Mouse (Mus musculus) layer of hippocampus, postnatal 36 days (tissue): Measurements from ENCODE around the gene Gabarapl2. TPM values are rescaled to one million over a fixed set of nuclear protein-coding genes. Genes with fewer than 3 reads are reported as not detected.
"Not testable (repeated sequence)": the region's sequence is repeated elsewhere in the genome, so short reads cannot be mapped to it uniquely, and the experiment has no call there.

Source experiments
- DNase-seq, 2 experiments: peaks; one replicate each; pipeline ENCODE4 v3.0.0; 2022
- total RNA-seq, 2 experiments: library from RNA; stranded (reverse); gene quantifications; 2 replicates each; pipeline ENCODE4 v1.2.3; 2021

Gene Gabarapl2
- total RNA-seq, 2 experiments from 2014 or later: 219 to 235 TPM

DNA sequence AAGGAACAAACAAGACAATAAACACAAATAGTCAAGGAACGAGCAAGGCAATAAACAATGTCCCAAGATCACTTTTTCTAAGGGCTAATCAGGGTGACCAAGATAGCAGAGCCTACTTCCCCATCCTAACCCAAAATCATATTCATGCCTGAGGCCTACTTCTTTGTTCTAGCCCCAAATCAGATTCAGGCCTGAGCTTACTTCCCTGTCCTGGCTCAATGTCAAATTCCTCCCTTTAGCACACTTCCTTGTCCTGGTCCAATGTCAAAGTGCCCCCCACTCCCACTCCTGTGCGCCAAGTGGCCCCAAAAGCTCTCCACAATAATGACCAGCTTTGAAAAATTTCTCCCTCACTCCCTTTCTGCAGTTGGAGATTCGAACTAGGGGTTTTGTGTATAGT, 3.3 kb upstream of the Gabarapl2 start:
- no peak for DNase-seq

DNA sequence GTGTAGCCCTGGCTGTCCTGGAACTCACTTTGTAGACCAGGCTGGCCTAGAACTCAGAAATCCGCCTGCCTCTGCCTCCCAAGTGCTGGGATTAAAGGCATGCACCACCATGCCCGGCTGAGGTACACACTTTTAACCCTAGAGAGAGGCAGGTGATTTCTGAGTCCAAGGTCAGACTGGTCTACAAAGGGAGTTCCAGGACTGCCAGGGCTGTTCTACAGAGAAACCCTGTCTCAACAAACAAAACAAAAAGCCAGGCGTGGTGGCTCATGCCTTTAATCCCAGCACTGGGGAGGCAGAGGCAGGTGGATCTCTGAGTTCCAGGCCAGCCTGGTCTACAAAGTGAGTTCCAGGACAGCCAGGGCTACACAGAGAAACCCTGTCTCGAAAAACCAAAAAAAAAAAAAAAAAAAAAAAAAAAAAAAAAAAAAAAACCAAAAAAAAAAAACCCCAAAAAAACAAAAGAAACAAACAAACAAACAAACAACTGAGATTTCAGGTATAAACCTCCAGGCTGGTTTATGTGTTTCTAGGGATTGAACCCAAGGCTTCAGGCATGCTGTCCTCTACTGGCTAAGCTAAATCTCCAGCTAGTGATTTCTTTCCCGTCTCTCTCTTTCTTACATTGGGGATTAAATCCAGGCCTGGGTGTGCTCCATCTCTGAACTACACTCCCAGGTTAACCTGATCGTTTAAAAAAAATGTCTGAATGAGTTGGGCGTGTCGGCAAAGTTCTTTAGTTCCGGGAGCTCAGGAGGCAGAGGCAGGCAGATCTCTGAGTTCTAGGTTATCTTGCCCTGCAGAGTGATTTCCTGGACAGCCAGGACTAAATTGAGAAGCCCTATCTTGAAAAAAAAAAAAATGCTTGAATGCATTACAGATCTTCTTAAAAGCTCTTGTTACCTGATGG, 2.2 kb upstream of the Gabarapl2 start:
- DNase-seq: not testable (repeated sequence)

DNA sequence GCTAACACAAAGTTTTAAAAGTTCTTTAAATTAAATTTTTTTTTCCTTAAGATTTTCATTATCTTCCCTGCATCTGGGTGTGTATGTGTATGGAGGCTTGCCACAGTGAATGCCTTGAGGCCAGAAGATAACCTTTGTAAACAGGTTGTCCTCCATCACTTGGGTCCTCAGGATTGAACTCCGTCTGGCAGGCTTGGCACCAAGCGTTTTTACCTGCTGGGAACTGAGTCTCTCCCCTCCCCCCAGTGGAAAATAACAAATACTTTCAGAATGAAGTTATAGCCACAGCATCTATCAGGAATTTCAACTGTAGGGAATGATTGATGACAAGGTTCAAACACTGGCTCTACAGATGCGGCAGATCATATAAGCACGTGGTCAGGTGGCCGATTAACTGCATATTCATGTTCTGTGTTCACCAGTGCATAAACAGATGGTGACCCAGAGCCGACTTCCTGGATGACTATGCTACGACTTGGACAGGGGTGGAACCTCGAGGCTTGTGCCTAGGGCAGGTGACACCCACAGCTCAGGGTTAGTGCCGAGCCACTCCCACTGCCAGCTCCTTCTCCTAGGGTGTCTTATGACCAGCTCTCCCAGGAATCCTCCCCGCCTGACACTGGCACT, 874 bp upstream of the Gabarapl2 start:
- DNase-seq: no peak

DNA sequence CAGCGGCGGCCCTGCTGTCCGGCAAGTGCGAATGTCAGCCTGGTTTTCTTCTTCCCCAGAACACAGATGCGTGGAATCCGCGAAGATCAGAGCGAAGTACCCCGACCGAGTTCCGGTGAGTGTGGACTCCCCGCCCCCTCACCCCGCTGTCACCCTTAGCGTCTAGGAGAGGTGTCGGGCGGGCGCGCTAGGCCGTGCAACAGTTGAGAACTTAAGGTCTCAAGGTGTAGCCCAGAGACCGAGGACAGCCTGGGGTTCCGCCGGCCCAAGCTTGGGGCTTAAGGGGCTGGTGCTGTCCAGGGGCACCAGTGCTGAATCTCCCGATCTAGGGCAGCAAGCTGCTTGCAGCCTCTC, 575 bp downstream of the Gabarapl2 start:
- peak in 1 of 2 experiments; percentile 28 for DNase-seq

DNA sequence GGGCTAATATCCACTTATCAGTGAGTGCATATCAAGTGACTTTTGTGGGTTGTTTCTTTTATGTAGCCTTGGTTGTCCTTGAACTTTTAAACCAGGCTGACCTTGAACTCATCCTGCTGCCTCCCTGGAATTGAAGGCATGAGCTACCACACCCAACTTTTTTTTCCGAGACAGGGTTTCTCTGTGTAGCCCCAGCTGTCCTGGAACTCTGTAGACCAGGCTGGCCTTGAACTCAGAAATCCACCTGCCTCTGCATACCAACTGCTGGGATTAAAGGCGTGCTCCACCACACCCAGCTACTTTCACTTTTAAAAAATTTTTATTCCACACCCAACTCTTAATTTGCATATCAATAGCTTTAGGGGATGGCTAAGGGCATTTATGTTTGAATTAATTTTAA, 3.0 kb downstream of the Gabarapl2 start:
- DNase-seq: no peak

DNA sequence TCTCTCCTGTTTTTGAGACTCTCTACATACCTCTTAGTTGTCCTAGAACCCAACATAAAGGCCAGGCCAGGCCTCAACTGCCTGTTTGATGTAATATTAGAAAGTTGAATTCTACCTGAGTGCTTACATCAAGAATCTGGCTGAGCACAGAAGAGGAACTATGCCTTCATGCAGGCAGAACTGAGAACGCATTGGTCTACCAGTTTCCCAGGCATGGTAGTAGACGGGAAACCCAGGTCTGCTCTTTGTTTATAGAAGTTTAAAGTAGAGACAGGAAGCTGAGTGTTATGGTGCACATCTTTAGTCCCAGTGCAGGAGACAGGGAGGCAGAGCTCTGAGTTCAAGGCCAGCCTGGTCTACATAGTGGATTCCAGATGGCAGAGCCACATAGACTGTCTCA, 6.6 kb downstream of the Gabarapl2 start:
- DNase-seq: no peak

DNA sequence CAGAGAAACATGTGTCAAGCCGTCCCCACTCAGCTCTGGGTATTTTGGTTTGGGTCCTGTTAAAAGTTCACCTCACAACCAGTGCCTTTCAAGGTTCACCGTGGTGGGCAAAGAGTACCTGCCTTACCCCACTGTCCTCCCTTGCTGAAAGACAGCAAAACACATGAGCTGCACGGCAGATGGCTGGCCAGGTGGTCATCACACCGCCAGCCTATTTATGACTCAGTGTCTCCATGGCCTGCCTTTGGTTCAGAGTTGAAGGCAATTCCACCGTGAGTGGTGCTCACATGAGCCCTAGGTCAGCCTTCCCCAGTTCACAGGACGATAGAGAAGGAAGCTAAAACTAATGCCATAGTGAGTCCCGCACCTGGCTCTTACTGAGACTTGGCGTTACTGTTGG, 7.5 kb downstream of the Gabarapl2 start:
- no peak for DNase-seq

DNA sequence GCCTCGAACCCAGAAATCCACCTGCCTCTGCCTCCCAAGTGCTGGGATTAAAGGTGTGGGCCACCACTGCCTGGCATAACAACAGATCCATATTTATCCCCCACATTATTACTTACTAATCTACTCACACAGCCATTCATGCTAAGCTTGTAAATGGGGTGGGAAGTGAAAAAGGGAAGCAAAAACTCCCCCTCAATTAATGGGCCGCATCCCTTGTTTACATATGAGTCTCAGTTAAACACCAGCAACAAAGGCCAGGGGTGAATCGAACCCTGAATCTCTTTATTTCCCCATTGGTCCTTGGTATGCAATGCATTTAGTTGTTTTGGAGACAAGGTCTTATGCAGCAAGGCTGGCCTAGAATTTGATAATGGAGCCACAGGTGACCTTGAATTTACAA, 10.3 kb downstream of the Gabarapl2 start:
- no peak for DNase-seq

DNA sequence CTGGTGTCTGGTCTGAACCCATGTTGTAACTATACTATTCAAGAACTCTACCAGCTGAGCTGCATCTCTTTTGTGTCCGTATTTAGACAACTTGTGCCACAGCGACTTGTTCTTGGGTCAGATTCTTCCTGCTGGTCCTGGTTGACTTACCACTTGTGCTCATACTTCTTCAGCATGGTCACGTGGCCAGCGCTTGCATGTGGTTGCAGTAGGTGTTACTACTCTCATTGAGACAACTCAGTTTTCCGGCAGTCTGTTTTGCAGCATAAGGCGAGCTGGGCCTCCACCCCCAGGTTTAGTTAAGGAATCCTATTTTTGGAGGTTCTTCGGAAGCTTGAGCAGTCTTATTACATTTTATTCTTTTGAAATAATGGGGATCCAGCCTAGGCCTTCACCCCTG, 10.8 kb downstream of the Gabarapl2 start:
- peak in 1 of 2 experiments; percentile 44 for DNase-seq

DNA sequence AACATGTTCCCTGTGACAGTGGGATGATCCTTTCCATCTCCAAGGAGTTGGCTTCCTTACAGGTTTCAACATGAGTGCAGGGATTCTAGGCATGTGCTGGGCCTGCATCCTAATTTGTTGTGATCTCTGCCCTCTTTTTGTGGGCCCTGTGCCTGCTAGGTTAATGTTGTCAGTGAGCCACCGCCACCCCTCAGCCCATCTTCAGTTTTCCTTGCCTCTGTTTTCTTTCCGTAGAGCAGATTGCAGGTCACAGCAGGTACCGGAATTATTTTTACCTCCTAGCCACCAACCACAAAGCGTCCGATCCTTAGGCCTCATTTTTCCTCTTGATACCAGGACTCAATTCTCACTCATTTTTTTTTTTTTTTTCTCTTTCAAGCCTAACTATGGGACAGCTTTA, 11.4 kb downstream of the Gabarapl2 start:
- no peak for DNase-seq

DNA sequence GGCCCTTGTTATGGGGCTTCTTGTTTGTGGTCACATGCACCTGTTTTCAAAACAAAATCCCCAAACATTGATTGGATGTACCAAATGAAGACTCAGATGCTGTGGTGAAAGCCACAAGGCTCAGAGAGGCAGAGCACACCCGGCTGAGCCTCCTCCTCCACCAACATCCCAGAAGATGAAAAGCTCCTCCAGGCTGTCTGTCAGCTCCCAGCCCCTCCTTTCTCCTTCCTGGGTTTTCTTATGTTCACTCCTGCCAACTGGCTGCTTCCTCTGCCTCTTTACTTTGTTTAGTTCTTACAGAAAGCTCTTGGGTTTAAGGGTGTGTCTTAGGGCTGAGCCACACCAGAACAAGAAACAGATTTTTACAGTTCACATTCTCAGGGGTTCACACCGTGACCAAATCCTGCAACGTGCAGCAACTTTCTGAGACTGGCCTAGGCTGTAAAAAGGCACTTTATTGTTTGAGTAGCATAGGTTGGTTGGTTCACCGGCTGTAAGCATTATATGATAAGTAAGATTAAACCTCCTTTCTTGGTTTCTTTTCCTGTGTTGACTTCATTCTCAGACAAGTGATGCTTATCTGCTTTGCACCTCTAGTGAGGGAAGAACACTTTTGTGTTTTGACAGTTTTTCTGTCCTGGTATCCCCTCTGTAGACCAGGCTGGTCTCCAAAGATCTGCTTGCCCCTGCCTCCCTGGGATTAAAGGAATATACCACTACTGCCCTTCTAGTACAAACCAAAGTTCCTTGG, 14.5 kb downstream of the Gabarapl2 start:
- DNase-seq: no peak

DNA sequence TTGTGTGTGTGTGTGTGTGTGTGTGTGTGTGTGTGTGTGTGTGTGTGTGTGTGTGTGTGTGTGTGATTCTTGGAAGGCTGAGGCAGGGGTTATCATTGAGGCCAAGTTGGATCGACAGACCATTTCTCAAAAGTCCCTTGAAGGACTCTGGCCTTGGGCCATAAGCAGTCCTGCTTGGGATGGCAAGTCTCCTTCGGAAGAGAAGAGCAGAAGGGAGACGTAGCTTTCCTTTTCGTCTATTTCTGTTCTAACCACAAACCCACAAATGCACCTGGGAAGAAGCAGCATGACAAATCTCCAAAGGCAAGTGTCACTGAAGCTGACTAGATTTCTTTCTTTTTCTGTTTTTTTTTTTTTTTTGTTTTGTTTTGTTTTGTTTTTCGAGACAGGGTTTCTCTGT, 15.4 kb downstream of the Gabarapl2 start:
- DNase-seq: no peak

DNA sequence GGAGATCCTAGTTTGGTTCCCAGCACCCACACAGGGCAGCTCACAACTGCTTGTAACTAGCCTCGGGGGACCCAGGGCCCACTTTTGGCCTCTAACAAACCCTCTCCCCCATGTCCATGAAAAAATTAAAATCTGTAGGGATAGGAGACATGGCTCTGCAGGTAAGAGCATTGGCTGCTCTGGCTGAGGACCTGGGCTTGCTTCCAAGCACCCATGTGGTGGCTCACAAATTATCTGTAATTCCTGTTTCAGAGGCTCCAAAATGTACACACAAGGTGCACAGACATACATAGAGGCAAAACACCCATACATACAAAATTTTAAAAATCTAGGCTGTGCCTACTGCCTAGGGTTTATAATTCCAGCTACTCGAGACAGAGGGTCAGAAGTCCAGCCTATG, 16.7 kb downstream of the Gabarapl2 start:
- no peak for DNase-seq

DNA sequence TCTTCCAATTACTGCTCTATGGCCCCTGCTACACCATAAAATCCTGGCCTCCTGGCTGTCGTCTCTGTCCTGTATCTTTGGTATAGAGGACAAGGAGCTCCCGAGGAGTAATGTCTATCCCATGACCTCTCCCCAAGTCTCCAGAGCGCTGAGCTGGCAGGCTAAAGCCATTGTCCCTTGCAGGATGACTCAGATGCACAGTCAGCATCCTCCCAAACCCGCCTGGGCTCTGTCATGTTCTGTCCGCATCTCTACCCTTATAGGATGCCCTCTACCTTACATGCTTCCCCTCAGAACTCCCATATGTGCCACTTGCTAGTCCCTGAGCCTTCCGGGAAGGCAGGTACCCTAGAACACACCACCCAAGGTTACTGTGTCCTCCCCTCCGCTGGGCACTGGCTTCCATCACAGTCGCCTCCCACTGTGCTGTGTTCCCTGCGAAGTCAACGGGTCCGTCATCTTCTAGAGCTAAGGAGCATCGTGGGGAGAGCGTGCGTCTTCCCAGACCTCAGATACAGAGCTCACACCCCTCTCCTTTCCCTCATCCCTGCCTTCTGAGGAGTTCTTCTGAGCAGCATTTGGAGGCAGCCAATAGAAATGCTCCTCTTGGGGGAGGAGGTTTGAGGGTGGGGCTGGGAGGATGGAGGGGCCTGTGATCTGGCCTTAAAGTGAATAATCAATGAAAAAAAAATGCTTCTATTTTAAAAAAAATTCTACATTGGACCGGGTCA, 20.3 kb downstream of the Gabarapl2 start:
- no peak for DNase-seq

DNA sequence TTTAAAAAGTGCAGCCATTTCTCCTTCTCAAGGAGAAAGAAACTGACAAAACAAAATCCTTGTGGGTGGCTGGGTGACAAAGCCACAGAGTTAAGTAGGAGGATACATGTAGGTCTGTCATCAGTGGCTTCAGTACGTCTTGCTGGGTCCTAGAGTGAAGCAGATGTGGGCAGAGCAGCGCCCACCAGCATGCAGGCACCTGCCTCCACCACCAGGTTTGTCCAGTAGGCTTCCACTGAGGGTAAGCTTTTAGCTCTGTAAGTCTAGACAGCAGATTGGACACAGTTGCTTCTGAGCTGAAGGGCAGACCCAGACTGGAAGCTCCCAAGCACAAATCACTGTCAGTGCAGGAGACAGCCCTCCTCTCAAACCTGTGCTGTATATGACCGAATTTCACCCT, 20.8 kb downstream of the Gabarapl2 start:
- DNase-seq: no peak

DNA sequence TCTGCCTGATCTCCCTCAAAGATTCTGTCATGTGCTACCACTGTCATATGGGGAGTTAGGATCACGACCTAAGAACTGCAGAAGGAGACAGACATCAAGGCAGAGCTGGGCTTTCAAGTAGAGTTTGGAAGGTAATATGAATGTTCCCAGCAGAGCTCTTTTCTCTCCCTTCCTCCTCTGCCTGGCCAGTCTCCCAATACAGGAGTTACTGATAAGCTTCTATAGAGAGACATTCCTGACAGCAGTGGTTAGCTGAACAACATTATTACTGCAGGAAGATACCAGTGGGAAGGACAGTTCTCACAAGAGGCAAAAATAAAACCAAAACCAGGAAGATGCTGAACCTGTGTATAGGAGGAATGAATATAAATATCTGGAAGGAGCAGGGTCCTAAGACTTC, 22.1 kb downstream of the Gabarapl2 start:
- no peak for DNase-seq

DNA sequence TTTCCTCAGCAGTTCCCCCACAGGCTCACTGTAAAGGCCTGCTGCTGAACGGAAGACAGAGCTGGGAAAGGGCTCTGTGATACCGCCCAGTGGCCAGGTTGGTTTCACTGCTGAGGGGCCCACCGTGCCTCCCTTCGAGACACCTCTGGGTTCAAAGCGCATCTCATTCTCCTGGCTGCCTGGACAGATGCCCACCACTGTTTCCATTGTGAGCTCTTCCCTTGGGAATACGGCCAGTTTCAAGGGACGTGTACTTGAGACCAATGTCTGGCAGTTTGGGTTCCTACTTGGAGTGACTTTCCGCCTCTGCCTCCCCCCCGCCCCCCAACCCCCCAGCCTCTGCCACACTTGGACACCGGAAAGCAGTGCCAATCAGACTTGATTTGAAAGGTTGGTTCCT, 22.6 kb downstream of the Gabarapl2 start:
- DNase-seq: no peak

DNA sequence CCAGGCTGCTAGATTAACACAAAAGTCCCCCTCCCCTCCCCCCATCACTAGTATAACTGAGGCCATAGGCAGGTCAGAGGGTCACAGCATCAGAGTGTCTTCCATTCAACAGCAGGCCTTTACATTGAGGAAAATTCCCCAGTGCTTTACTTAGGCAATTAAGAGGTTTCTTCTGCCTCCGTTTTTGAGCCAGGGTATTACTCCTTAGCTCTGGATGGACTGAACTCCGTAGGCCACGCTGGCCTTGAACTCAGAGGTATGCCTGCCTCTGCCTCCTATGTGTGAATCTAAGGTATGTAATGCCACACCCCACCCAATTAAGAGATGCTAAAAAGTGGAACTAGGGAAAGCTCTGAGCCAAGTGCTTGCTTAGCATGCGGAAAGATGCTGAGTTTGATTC, 23.0 kb downstream of the Gabarapl2 start:
- no peak for DNase-seq

DNA sequence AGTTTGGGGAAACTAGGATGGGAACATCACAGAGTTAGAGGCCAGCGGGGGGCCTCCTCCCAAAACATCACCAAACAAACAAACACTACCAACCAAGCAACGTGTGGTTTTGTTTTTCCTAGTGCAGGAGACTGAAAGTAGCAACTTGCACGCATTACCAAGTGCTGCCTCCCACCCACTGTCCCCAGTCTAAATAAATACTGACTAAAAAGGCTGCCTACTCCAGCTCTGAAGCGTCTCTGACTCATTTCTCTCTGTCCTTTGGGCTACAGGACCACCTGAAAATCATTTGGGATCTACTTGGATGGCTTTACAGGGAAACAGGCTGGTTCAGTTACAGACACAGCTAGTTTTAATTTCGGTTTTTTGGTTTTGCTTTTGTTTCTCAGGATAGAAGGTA, 23.8 kb downstream of the Gabarapl2 start:
- no peak for DNase-seq

DNA sequence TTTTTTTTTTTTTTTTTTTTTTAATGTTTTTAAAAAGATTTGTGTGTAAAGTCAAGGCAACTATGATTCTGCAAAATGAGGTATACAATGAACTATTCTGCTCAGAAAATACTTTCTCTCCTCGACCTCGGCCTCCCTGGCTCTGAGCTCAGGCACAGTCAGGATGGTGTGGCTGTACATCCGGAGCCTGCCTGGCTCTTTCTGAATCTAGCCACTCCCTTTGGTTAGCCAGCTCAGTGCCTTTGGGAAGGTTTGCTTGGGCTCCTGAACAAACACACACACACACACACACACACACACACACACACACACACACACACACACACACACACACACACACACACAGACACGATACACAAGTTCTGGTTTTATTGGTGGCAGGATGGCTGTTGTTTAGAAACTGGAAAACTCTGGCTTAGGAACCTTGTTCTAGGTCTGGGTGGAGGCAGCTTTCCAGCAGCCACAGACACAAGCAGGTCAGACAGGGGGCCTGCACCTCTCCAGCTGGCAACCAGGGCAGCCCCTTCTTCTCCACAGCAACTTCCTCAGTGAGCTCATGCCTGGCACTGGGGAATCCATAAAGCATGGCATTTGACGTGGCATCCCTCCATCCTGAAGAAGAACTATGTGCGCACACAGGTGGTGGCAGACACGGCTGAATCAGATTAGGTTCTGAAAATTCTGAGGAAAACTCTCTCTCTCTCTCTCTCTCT, 24.5 kb downstream of the Gabarapl2 start:
- DNase-seq: no peak

DNA sequence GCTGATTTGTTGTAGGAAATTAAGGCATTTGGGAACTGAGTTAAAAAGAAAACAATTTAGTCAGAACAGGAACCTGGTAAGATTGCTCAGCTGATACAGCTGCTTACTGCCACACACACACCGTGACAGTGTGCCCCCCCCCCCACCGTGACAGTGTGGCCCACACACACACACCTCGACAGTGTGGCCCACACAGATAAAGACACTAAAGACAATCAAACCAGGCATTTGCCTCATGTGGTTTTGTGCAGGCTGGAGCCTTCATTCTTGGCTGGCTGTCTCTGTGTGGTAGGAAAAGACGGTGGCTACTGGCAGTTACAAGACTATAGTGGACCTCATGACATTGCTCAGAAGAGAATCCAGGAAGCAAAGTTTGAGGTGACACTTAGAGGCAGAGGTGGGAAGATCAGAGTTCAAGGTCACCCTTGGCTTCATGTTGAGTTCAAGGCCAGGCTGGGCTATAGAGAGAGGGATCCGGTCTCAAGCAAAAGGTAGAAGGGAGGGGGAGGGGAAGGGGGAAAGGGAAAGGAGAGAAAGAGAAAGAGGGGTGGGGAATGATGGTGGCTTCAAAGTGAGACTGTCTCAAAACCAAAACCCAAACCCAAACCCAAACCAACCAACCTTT, 26.9 kb downstream of the Gabarapl2 start:
- DNase-seq: no peak

DNA sequence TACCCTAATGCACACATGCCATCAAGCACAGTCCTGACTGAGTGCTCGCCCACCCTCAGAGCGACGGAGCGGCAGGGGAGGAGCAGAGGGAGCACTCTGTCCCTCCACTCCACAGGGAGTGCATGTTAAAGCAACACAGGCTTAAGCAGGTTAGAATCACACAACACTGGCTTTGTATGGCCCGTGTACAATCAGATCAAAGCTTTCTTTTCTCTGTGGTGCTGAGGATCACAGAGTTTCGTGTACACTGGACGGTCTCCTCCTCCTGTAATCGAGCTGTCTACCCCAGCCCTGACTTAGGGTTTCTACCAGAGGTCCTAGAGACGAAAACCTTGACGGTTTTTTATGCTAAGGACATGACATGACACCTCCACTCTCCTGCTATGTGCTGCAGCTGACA, 28.0 kb downstream of the Gabarapl2 start:
- no peak for DNase-seq
